Mouse (Mus musculus) retina, postnatal 7 days (tissue): Measurements from ENCODE around the gene Rps28.

Experiments used
- DNase-seq: peaks from one replicate; pipeline ENCODE4 v3.0.0-alpha.2; 2012; ENCODE audit warnings: low read depth, low spot score

The Rps28 gene

GRCm38 (mm10) chr17:33812475-33812874 is 11.9 kb downstream of the Rps28 start:
- DNase-seq, result no peak

GRCm38 (mm10) chr17:33811142-33811516 is 13.2 kb downstream of the Rps28 start:
- no peak for DNase-seq

DNA sequence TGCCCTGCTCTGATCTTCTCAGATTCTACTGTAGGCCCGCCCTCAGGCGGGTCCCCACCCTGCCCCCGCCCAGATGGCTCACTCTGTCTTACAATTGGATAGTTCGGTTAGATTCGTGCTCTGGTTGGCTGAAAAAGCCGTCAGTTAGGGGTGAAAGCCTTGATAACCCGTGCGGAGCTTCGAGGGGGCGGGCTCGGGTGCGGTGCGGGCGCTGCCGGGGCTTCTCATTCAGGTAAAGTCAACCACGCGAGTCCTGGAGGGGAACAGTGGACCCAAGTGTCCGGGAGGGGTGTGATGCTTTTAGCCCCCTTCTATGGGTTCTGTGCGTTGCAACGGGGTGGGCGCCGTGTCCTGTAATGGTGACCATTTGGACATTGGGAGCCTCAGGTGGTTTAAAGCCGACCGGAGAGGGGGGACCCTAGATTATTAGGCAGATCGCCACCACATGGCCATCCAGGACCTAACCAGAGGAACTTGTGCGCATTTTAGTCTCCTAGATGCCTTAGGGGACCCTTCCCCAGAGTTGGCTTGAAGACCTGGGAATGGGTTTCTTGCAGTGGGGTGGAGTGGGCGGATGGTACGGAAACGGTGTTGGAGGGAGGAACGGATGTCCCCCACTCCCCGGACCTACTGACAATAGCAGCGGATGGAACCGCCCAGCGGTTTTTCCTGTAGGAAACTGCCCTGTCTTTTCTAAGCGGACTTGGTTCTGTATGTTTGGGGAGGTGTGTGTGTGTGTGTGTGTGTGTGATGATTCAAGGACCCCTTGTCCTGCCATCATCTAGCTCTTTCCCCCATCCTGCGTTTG is 13.8 kb downstream of the Rps28 start, which contains the start of gene Kank3:
Gene Kank3, plus strand, starts transcription at position 186 of the 808 bp plus-strand sequence.
- DNase-seq, result peak; percentile 95

GRCm38 (mm10) chr17:33808192-33808591 is 16.2 kb downstream of the Rps28 start:
- no peak for DNase-seq

- DNase-seq, result no peak
Measured at GRCm38 (mm10) chr17:33807181-33807888, 17.0 kb downstream of the Rps28 start.

- no peak for DNase-seq
Measured at GRCm38 (mm10) chr17:33804745-33805144, 19.6 kb downstream of the Rps28 start.

- no peak for DNase-seq
Measured at GRCm38 (mm10) chr17:33804205-33804604, 20.2 kb downstream of the Rps28 start.

DNA sequence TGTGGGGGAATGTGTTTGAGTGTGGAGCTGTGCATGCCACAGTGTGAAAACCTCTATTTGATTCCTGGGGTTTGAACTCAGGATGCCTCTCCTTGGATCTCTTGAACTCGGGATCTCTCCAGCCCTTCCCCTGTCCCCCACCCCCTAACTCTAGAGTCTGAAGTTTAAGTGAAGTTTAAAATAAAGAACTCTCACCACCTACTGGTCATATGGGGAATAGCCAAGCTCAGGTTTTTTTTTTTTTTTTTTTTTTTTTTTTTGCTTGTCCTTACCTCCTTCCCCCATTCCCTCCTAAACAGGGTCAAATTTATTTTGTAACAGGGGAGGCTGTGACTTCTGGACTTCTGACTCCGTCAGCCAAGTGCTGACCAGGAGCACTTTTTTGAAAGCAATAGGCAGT is 22.1 kb downstream of the Rps28 start:
- no peak for DNase-seq

- DNase-seq, result no peak
Measured at GRCm38 (mm10) chr17:33799277-33799676, 25.1 kb downstream of the Rps28 start.

DNA sequence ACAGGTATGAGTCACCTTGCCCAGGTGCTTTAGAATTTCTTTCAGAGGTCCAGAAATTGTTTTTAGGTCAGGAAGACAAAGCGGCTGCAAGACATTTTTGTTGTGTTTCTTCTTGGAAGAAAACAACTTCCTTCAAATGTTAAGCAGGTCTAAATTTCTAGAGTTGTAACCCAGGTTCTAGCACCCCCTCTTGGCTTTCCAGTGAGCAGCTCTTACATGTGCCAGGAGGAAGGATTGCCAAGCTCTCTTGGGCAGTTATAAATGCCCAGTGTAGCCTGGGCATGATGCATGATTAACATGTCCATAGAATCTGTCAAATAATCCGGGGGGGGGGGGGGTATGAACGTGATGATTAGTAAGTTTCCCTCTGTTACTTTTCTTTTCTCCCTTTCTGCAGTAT is 26.1 kb downstream of the Rps28 start:
- no peak for DNase-seq

GRCm38 (mm10) chr17:33788732-33789131 is 35.6 kb downstream of the Rps28 start:
- no peak for DNase-seq

- DNase-seq, result no peak
Measured at GRCm38 (mm10) chr17:33786375-33786774, 38.0 kb downstream of the Rps28 start.

GRCm38 (mm10) chr17:33784939-33785338 is 39.4 kb downstream of the Rps28 start:
- no peak for DNase-seq

DNA sequence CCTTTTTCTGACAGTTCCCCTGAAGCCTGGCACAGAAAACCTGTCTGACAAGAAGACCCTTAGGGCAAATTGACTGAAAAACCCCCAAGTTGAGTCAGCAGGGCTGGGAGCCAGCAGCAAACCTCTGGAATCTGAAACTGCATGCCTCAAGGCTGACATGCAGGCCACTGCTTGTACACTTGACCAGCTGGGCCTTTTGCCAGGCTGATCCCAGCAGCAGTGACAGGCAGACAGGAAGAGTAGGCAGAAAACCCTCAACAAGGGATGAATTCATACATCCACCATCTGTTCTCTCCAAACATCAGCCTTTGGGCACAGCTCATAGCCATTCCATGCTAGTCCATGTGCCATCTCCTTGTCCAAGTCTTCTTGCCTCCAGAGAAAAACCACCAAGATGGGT is 41.0 kb downstream of the Rps28 start:
- DNase-seq, result no peak

DNA sequence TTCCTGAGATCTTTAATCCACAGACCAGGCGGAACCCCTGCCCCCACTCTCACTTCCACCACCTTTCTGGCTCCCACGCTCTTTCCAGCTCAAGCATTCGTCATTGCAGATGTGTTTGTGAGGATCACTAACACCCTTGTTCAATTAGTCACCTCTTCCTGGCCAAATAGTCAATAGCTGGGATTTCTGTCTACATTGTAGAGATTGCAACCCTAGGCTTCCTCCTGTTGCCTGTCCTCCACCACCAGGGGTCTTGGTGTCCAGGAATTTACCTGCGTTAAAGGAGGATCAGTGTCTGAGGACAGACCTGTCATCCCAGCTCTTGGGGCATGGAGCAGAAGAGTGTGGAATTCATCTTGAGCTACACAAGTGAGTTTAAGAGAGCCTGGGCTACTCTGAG is 42.3 kb downstream of the Rps28 start:
- DNase-seq, result no peak

DNA sequence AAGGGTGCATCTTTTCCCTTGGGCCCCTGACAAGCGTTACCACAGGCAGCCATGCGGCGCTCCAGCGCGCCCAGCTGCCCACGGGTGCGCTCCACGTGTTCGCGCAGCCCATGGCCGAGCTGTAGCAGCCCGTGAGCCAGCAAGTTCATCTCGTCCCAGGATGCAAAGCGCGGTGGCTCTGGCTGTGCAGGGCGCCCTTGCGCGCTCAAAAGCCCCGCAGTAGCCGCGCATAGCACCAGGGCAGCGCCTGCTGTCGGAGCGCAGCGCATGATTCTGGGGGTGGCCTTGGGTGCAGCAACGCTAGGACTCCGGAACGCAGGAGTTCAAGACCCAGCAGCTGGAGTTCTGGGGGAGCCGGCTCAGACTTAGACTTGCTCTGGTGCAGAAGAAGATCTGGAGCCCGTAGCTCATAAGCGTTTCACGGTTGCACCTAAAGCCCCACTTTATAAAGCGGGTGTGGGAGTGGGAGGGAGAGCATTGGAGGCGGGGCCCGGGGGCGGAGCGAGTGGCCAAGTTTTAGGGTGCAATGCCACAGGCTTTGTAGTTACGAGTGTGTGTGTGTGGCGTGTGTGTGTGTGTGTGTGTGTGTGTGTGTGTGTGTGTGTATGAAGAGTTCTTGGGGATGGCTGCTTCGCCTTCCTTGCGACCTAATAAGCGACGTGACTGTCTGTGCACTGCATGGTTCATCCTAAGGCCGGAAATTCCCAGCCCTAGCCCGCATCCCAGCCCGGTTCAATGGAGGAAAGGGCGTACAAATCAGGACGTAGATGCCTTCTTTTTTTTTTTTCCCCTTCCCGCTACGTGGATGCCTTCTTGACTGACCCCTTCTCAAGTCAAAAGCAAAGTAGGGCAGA is 43.0 kb downstream of the Rps28 start, which contains the start of gene Angptl4:
Gene Angptl4, minus strand, starts transcription at position 707 of the 854 bp plus-strand sequence.
- peak; percentile 42 for DNase-seq

DNA sequence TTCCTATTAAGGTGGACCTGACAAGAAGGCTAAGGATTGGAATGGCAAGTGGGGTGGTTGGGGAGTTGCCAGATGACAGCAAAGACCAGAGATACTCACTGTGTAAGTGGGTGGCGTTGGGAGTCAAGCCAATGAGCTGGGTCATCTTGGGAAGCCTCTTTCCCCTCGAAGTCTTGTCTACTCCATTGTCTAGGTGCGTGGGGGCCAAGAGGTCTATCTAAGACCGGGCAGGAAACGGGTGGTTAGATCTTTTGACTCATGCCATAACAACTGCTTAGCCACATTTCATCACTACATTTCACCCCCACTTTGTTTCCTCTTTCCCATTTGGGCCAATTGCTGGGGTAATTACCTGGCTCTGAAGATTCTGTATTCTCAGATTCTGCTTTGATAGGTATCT is 43.9 kb downstream of the Rps28 start:
- no peak for DNase-seq

DNA sequence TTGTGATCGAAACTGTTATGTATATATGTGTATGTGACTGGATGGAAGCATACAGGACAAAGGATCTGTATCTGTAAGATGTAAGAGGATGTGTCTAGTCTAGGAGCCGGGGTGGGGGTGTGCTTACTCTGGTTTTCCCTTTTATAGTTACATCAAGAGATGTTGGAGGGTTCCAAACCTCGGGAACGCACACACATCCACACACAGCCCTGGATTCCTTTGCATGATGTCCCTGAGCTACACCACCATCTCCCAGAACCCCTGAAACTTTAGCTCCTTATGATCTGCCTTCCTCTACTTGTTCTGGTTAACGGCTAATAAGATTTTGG is 44.4 kb downstream of the Rps28 start:
- no peak for DNase-seq

- DNase-seq, result peak; percentile 40
Measured at GRCm38 (mm10) chr17:33779271-33779966, 44.9 kb downstream of the Rps28 start.

- DNase-seq, result no peak
Measured at GRCm38 (mm10) chr17:33775287-33775686, 49.1 kb downstream of the Rps28 start.

DNA sequence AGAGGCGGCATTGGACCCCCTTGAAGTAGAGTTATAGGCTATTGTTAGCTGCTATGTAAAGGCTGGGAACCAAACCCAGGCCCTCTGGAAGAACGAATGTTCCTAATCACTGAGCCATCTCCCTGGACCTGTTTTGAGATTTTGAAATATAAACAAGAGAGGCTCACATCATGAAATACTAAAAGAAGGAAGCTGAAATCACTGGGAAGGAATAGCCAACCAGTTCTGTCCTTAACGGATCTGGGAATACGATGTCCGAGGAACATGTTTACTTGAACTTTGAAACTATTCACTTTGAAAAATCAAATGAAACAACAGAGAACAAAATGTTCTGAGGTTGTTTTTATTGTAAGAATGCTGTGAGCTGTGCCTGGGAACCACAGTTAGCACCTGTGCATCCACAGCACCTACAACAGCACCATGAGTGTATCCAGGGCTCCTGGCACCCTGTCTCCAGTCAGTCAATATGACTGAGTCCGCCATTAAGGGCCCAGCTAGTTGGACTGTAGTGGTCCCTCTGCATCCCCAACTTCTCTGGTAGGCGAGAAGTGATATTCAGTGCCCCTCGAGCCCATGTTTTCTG is 49.7 kb downstream of the Rps28 start:
- DNase-seq, result no peak
